Mouse (Mus musculus): ENCODE data around the gene Zfp444.

DNA sequence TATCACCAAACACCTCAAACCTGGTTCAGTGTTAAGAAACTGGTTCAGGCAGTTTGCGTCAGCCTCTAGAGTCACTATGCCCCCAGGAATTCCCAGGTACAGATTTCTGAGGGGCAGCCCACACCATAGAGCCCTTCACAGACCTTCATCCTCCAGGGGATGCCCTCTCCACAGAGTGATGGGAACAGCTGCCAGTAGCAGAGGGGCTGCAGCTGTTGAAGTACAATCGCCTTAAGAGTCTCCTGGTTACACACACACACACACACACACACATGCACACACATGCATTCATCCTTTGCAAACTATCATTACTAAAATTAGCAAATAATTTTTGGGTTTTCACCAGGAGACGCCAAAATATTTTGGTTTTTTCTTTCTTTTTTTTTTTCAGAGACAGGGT lies 12.4 kb upstream of the Zfp444 start:
- TF ChIP-seq ZC3H11A (IDR thresholded peaks at IDR 0.05; ENCODE audit: borderline replicate concordance, low read depth, low read length) (no peak), CHD2 (IDR thresholded peaks at IDR 0.05; ENCODE audit: low read depth, low read length) (no peak), HCFC1 (IDR thresholded peaks at IDR 0.05; ENCODE audit: borderline replicate concordance, insufficient read depth, low read length) (no peak)
